Mouse (Mus musculus) intestine, embryonic 14.5 days (tissue): ENCODE measurements at regions not wholly inside any gene's neighbourhood (a gene's known extent, or its start where the extent isn't known, plus 50 kb on each side); places are given as distances from the start of the nearest gene placed in this dataset.
"Not testable (repeated sequence)": the region's sequence is repeated elsewhere in the genome, so short reads cannot be mapped to it uniquely, and the experiment has no call there.

Experiments used
- ATAC-seq: fragments of 200-750 bp; cut with Nextera tagmentation; replicated peaks from 2 replicates; pipeline ENCODE4 v1.8.0; 2017; ENCODE audit warnings: low read depth, moderate number of reproducible peaks, moderate TSS enrichment, moderate library complexity; ENCODE audit not compliant: low FRiP score, low TSS enrichment
- DNase-seq: peaks from one replicate; pipeline ENCODE4 v3.0.0-alpha.2; 2018; ENCODE audit warnings: low spot score
- H3K27ac ChIP-seq: fragments of 300-500 bp; sonication (generic); 2 replicates; pipeline ENCODE4 v1.5.1; 2014; ENCODE audit warnings: low read depth, mild to moderate bottlenecking, control low read depth
- H3K27me3 ChIP-seq: fragments of 300-500 bp; sonication (generic); replicated peaks from 2 replicates; pipeline ENCODE4 v1.6.1; 2014; ENCODE audit warnings: low read length, control low read depth; ENCODE audit not compliant: control insufficient read depth, insufficient read depth
- H3K36me3 ChIP-seq: fragments of 300-500 bp; sonication (generic); 2 replicates; pipeline ENCODE4 v1.6.1; 2014; ENCODE audit warnings: low read length, control low read depth; ENCODE audit not compliant: control insufficient read depth, insufficient read depth
- H3K4me1 ChIP-seq: fragments of 300-500 bp; sonication (generic); replicated peaks from 2 replicates; pipeline ENCODE4 v1.6.1; 2014; ENCODE audit warnings: low read length, control low read depth, mixed read lengths; ENCODE audit not compliant: control insufficient read depth, insufficient read depth
- H3K4me2 ChIP-seq: fragments of 300-500 bp; sonication (generic); 2 replicates; pipeline ENCODE4 v1.6.1; 2014; ENCODE audit warnings: low read length
- H3K4me3 ChIP-seq: fragments of 300-500 bp; sonication (generic); 2 replicates; pipeline ENCODE4 v1.5.1; 2014; ENCODE audit warnings: low read depth, low read length, control low read depth, mixed read lengths
- H3K9ac ChIP-seq: fragments of 300-500 bp; sonication (generic); 2 replicates; pipeline ENCODE4 v1.6.1; 2014; ENCODE audit warnings: mild to moderate bottlenecking, low read length
- H3K9me3 ChIP-seq: fragments of 300-500 bp; sonication (generic); 2 replicates; pipeline ENCODE4 v1.6.1; 2016; ENCODE audit warnings: low read length, control low read depth; ENCODE audit not compliant: control insufficient read depth
- WGBS: fragments of 180-500 bp; shearing (Covaris S2); extraction: QIAGEN DNeasy Blood & Tissue Kit; methylation state at CpG from one replicate; pipeline ENCODE4 v1.1.7; 2014; 5-methylcytosine and 5-hydroxymethylcytosine counted together

DNA sequence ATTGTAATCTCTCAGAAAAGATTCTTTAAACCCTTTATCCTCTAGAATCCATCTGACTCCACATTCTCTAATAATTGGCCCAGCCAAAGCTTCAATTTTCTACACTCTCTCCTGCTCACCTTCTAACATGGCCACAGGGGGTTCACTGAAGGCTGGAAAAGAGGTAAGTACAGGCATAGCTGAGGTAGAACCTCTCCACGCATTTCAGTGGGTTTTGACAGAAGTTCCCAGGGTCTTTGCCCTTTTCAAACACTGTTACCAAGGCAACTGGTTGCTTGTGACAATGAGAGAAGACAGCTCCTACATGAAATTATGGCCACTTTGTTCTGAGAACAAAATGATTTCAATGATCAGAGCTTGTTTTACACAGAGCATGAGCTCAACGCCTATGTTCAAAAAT, 231.2 kb downstream of the Htr7 start:
- no peaks in the 10 kb centered on the region for H3K27me3 ChIP-seq
- H3K4me2 ChIP-seq: no peak overlapping the region
- H3K36me3 ChIP-seq: no peaks in the 10 kb centered on the region
- 80% methylated on average over 2 of the region's 2 CpGs for WGBS
- no peak overlapping the region for H3K27ac ChIP-seq
- no peak for ATAC-seq
- DNase-seq: no peak
- H3K9ac ChIP-seq: no peak overlapping the region
- no peaks in the 10 kb centered on the region for H3K9me3 ChIP-seq
- H3K4me1 ChIP-seq: no peaks in the 10 kb centered on the region
- H3K4me3 ChIP-seq: no peak overlapping the region

- Histone ChIP-seq H3K9ac (no peak overlapping the region), H3K4me3 (no peak overlapping the region), H3K9me3 (no peaks in the 10 kb centered on the region), H3K4me1 (no peaks in the 10 kb centered on the region), H3K27ac (no peak overlapping the region), H3K36me3 (no peaks in the 10 kb centered on the region), H3K27me3 (no peaks in the 10 kb centered on the region), H3K4me2 (no peak overlapping the region)
- DNase-seq (no peak), ATAC-seq (no peak)
- 77% methylated on average over 1 of the region's 1 CpGs for WGBS
Observed at GRCm38 (mm10) chr19:35819626-35820025, 237.7 kb downstream of the Htr7 start.

DNA sequence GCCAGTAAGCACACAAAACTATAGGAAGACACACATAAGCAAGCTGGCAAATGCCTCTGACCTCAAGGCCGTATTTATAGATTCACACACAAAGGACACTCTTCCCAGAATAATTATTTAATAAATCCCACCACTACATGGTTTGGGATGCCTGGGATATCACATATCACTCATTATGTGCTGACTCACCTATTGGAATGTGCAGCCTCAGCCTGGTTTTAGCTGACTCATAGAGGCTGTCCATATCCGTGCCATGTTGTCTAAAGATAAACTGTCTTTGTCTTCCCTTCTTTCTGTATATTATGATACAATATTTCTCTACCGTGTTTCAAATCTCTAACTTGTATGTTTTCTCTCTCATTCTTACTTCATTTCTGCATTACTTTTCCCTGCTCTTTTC, 262.6 kb downstream of the Htr7 start:
- Histone ChIP-seq H3K27me3 (no peaks in the 10 kb centered on the region), H3K27ac (no peak overlapping the region), H3K4me3 (no peak overlapping the region), H3K4me2 (no peak overlapping the region), H3K4me1 (no peaks in the 10 kb centered on the region), H3K36me3 (no peaks in the 10 kb centered on the region), H3K9me3 (no peaks in the 10 kb centered on the region), H3K9ac (no peak overlapping the region)
- DNase-seq: no peak
- WGBS: 80% methylated on average over 3 of the region's 3 CpGs
- no peak for ATAC-seq

GRCm38 (mm10) chr19:35787246-35788021, 269.9 kb downstream of the Htr7 start:
- no peak for ATAC-seq
- no peak overlapping the region for H3K27ac ChIP-seq
- no peaks in the 10 kb centered on the region for H3K27me3 ChIP-seq
- no peak overlapping the region for H3K4me2 ChIP-seq
- no peak overlapping the region for H3K4me3 ChIP-seq
- H3K9ac ChIP-seq: no peak overlapping the region
- no peak for DNase-seq
- no peaks in the 10 kb centered on the region for H3K36me3 ChIP-seq
- WGBS: 92% methylated on average over 6 of the region's 6 CpGs
- H3K4me1 ChIP-seq: no peaks in the 10 kb centered on the region
- H3K9me3 ChIP-seq: no peaks in the 10 kb centered on the region

DNA sequence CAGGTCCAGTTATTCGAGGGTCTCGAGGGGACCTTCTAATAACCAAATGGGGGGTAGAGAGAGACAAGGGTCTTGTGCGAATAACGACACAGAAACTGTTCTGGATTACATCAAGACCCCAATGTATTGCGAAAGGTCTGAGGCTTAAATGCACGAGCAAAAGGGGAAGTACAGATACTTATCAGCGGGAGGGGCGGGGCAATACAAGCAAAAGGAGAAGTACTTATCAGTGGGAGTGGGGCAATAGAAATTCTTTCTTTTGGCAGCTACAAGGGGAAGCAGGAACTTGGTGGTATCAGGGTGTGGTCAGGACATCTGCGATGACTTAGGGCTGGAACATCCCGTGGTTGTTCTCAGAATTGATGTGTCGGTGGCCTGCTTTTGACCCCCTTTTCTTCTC, 295.6 kb downstream of the Htr7 start:
- H3K4me2 ChIP-seq, H3K4me1 ChIP-seq, H3K9ac ChIP-seq, H3K36me3 ChIP-seq, H3K9me3 ChIP-seq, H3K27me3 ChIP-seq, H3K4me3 ChIP-seq, H3K27ac ChIP-seq, ATAC-seq, DNase-seq: not testable (repeated sequence)
- 78% methylated on average over 11 of the region's 11 CpGs for WGBS

- Histone ChIP-seq H3K27ac (no peak overlapping the region), H3K36me3 (no peaks in the 10 kb centered on the region), H3K4me3 (no peak overlapping the region), H3K27me3 (no peaks in the 10 kb centered on the region), H3K4me2 (no peak overlapping the region), H3K9me3 (no peaks in the 10 kb centered on the region), H3K9ac (no peak overlapping the region), H3K4me1 (no peaks in the 10 kb centered on the region)
- DNase-seq: no peak
- WGBS: 82% methylated on average over 3 of the region's 3 CpGs
- no peak for ATAC-seq
Observed at GRCm38 (mm10) chr19:35759701-35760100, 297.6 kb downstream of the Htr7 start.

- H3K9ac ChIP-seq: no peak overlapping the region
- no peak for DNase-seq
- H3K36me3 ChIP-seq: no peaks in the 10 kb centered on the region
- WGBS: 73% methylated on average over 1 of the region's 1 CpGs
- H3K4me2 ChIP-seq: no peak overlapping the region
- no peak overlapping the region for H3K4me3 ChIP-seq
- H3K27me3 ChIP-seq: no peaks in the 10 kb centered on the region
- H3K4me1 ChIP-seq: no peaks in the 10 kb centered on the region
- no peaks in the 10 kb centered on the region for H3K9me3 ChIP-seq
- H3K27ac ChIP-seq: no peak overlapping the region
- no peak for ATAC-seq
Observed at GRCm38 (mm10) chr19:35755494-35755893, 301.8 kb downstream of the Htr7 start.

DNA sequence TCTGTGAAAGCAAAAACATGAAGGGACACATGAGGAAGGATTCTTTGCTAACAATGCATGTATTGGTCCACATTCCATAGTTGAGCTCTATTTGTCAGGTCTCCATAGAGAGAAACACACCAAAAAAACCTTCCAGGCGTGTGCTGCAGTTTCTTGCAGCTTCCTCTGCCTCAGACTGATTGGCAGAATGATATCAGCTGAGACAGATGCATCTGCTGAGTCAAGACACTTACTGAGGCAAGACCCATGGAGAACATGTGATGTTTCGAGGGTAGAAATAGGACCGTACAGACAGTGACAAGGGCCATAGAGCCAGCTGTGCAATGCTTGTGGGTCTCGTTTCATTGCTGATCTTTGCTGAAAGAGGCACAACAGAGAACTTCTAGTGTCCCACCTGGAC, 321.6 kb downstream of the Htr7 start:
- Histone ChIP-seq H3K36me3 (no peaks in the 10 kb centered on the region), H3K9me3 (no peaks in the 10 kb centered on the region), H3K4me2 (no peak overlapping the region), H3K4me3 (no peak overlapping the region), H3K9ac (no peak overlapping the region), H3K4me1 (no peaks in the 10 kb centered on the region), H3K27me3 (no peaks in the 10 kb centered on the region), H3K27ac (no peak overlapping the region)
- DNase-seq (no peak), ATAC-seq (no peak)
- 69% methylated on average over 4 of the region's 4 CpGs for WGBS

DNA sequence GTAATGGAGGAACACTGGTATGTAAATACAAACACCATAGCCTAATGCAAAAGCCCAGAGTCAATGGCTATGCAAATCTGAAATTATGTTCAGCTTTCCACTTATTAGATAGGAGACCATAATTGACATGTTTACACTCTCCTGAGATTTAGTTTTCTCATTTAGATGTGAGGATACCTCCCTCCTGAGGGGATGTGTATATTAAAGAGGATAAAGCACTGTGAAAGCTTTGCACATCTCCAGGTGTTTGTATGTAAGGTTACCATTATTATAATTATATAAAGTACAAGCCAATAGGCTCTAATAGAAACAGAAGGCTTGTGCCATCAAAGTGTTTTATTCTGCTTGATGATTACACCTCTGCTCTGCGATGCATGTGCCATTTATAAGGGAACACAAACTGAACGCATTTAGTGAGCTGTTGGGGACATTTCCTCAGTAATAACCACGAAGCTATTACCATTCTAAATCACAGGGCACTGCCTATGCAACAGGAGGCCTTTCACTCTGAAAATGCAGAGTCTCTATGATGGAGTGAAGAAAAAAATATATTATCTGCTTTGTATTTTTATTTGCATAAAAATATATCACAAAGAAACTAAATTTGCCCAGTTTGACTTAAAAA, 328.8 kb downstream of the Htr7 start:
- Histone ChIP-seq H3K27ac (no peak overlapping the region), H3K36me3 (no peaks in the 10 kb centered on the region), H3K4me2 (no peak overlapping the region), H3K4me3 (no peak overlapping the region), H3K4me1 (no peaks in the 10 kb centered on the region), H3K27me3 (no peaks in the 10 kb centered on the region), H3K9ac (no peak overlapping the region), H3K9me3 (no peaks in the 10 kb centered on the region)
- DNase-seq: no peak
- 79% methylated on average over 3 of the region's 3 CpGs for WGBS
- no peak for ATAC-seq
